Mouse (Mus musculus) testis, adult 2 months (tissue): ENCODE data around the gene Spdl1.

Source experiments
- CTCF ChIP-seq: fragments of 200-500 bp; IDR thresholded peaks from 2 replicates; pipeline ENCODE4 v1.5.1; 2012; ENCODE audit warnings: low read depth, mild to moderate bottlenecking, inconsistent platforms, low read length, moderate library complexity; ENCODE audit not compliant: control insufficient read depth, insufficient read depth, insufficient replicate concordance
- POLR2A ChIP-seq: fragments of 200-500 bp; IDR thresholded peaks from 2 replicates; pipeline ENCODE4 v1.6.1; 2012; ENCODE audit warnings: low read depth, mild to moderate bottlenecking, inconsistent platforms, low read length, moderate library complexity; ENCODE audit not compliant: control insufficient read depth

DNA sequence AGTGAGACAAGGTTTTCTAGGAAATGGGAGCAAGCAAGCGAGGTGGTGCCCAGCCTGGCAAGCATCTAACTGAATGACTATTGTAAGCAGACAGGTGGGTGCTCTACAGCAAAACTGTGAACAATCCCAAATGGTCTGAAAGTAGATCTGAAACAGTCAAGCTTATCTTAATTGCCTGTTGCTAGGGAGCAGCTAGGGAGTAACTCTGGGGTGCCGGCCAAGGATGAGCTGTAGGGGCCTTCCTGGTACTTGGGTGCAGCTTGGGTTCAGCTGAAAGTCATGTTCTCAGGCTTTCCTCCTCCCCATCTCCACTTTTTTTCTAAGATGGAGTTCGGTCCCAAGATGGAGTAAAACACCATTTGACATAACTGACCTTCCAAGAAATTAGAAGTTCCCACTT is 38.5 kb upstream of the Spdl1 start:
- TF ChIP-seq CTCF, result no peak
- TF ChIP-seq POLR2A, result no peak
